Mouse (Mus musculus) induced T-regulatory cell, adult 2 months (primary cell): Measurements from ENCODE around the gene Vgll4.
A peak's percentile ranks its signal among the peaks of the same experiment; 100 is the strongest.

Experiments used
- DNase-seq: peaks from one replicate; pipeline ENCODE4 v3.0.0-alpha.2; 2012; ENCODE audit warnings: low read depth

Gene Vgll4

DNA sequence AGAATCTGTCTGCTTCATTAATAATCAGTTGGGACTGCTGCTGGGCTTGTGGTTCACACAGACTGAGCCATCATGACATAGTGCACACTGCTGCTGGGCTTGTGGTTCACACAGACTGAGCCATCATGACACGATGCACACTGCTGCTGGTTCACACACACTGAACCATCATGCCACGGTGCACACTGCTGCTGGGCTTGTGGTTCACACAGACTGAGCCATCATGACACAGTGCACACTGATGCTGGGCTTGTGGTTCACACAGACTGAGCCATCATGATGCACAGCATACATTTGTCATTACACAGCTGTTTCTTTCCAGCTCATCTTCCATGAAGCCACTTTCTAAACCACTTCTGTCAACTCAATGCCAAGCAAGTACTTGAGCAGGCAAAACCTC lies 30.1 kb downstream of the Vgll4 start:
- no peak for DNase-seq

DNA sequence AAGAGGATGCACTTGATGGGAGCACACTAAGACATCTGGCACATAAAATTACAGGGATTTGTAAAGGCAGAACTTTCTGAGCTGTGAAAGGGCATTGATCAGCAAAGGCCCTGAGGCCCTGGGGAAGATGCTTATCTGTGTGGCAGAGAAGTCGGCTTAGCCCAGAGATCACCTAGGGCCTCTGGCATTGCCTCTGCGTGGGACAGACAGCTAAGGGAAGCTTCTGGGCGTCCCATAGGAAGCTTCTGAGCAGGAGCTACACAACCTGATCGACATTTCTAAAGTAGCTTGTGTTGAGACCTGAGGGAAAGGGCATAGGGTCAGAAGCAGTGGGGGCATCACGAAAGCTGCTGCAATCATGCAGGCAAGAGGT lies 32.9 kb downstream of the Vgll4 start:
- no peak for DNase-seq

DNA sequence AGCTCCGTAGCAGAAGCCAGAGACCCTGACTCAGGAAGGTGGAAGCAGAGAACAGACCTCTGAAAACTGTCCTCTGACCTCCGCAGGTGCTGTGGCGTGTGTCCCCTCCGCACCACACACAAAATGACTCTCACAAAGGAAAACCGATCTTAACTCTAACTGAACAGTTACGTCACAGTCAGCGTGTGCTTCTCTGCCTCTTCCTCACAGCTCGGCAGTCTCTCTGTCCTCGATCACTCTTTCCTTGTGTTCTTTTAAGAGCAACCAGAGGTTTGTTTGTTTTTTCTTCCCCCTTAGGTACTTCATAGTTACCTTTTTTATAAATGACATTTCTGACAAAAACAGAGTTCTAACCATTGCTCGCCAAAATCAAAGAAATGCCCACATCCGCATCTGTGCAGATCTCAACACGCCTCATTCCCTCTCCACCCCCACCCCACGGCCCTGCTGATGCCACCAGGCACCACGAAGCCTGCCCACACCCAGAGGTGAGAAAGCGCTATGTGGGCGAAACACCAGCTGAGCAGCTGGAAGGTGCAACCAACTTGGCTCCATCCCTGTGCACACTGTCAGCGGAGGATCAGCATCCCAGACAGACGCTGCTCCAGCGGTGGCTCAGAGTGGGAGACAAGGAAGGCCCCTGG lies 33.4 kb downstream of the Vgll4 start:
- DNase-seq, result peak; percentile 82

DNA sequence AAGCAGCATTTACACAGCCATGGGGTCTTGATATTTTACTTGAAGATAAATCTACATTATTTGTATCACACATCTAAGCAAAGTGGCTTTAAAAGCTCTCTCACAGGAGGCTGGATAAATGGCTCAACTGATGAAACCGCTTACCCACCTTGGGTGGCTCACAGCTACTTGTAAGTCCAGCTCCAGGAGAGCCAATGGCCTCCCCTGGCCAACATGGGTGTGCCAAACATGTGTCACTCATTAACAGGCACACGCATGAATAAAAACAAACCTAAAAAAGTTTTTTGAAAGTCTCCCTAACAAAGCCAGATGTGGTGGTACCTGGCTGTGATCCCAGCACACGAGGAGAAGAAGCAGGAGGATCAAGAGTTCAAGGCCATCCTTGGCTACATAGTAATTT lies 34.4 kb downstream of the Vgll4 start:
- DNase-seq, result peak; percentile 14

DNA sequence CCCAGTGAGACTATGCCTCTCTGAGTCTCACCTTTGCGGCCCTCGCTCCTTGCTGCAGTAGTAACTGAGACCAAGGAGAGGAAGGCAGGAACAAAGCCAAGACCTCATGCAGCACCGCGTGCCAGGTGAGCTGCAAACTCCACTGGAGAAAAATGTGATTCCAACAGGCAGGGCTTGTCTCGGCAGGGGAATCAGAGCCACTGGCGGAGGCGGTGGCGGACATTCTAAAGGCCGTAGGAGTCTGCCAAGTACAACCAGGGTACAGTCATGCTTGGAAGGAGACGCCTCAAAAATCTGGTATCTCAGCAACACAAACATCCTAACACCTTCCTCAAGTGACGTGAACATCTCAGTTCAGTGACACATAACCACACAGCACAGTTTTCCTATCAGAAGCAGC lies 35.7 kb downstream of the Vgll4 start:
- peak; percentile 26 for DNase-seq

DNA sequence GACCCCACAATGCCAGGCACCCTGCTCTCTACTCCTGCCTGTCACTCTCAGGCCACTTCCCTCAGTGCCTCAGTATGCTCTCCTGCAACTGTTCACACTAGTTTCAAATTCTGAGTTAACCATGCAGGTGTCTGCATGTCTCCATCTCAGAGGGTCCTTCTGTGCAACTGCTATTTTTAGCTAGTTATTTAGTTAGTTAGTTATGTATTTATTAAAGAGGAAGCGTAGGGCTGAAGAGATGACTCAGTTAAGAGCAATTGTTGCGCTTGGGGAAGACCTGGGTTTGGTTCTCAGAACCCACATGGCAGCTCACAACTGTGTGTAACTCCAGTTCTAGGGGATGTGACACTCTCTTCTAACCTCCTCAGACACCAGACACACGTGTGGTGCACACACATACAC lies 36.8 kb downstream of the Vgll4 start:
- DNase-seq, result peak; percentile 12

DNA sequence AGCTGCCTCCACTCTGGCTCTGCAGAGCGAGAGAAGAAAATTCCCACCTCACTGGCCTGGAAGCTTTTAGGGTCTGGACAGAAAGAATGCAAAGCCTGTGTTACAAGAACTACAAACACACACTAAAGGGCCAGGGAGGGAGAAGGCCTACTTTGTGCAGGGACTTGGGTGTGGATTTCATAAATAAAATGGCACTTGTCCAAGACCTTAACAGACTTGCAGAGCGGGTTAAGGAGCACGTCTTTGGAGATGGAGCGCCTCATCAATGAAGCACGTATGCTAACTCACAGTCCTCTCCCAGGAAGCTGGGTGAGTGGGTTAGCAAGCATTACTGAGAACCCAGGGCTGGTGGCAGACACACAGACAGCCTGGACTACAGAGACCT lies 37.7 kb downstream of the Vgll4 start:
- peak; percentile 22 for DNase-seq

DNA sequence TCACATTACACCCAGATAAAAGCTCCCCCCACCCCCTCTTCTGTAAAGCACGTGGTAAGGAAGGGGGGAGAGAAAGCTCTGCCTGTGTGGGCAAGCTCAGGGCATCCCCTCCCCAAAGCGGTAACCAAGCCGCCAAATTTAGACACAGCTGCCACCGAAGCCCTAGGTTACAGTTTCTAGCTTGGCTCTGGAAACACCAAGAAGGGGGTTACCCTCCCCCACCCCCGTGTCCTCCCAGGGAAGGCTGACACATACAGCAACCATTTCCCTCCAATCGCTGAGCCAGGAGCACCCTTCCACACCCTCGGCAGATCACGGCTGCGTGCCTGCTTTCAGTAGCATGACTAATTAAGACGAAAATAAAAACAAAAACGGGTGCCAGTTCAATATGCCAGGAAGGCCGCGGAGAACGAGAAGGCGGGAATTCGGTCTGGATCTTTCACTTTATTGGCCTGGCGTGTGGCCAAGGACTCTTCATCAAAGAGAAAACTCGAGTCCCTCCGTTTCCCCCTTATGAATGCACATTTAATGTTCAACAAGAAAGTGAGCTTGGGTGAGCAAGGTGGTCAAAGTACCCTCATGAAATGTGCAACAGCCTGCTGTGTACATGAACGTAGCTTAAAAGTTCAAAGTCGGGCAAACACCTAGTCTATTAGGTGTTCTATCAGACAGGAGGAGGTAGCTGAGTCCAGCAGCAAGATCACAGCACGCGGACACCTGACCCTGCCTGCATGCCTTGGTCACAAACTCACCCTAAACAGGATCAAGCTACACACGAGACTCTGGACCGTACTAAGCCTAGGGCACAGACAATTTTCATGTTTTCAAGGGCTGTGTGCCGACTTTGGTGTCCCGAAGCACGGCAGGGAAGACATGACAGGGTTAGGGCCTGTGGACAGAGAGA lies 38.3 kb downstream of the Vgll4 start:
- DNase-seq, result peak; percentile 79

DNA sequence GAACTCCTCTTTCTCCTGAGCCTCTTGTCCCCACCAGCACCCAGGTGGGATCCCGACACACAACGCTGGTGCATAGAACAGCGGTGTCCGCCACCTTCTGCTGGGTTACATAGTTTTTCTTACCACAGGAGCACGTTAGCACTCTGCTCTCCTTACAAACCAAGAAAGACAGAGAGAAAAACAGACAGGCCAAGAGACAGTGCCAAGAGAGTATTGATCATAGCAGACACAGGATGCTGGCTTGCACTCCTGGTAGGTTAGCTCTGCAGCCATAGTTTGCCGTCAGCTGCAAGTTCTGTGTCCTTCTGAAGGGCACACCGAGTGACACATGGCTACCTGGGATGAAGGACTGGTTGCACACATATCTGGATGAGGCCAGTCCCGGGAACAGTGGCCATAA lies 39.1 kb downstream of the Vgll4 start:
- peak; percentile 32 for DNase-seq

DNA sequence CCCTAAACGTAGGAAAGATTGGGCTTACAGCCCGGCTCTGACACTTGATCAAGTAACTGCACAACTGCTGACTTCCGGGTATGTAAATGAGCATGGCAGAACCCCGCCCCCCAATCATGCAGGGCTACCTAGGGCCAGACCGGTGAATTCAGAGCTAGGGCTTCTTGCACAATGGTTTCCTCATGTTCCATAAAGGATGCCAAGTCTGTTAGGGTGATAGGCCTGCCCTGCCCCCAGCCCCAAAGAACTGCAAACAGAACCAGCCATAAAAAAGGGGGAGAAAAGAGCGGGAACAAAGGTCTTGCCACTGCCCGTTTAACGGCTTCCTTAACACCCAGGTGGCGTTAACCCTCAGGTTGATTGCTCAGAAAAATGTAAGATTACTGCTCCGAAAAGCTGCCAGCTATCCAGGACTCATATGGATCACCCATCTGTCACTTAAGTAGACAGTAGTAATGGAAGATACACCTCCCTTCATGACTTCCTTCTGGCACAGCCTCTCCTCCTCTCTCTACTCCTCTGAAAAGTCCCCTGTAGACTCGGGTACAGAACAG lies 39.7 kb downstream of the Vgll4 start:
- DNase-seq, result peak; percentile 86

DNA sequence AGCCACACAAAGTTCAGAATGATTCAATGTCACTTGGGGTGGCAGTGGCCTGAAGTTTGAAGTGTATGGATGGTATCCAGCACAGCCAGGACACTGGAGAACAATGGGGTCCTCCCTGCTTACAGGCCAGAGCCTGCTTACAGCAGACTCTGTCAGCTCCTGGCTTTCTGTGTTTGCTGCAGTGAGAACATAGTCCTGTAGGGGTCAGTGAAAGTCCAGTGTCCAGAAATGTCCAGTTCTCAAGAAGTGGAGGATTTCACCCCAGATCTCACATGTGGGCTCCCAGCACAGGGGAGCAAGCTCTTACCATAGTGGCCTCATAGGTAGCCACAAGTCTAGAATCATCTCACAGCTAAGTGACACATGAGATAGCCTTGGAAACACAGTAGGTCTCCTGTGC lies 40.4 kb downstream of the Vgll4 start:
- peak; percentile 72 for DNase-seq

DNA sequence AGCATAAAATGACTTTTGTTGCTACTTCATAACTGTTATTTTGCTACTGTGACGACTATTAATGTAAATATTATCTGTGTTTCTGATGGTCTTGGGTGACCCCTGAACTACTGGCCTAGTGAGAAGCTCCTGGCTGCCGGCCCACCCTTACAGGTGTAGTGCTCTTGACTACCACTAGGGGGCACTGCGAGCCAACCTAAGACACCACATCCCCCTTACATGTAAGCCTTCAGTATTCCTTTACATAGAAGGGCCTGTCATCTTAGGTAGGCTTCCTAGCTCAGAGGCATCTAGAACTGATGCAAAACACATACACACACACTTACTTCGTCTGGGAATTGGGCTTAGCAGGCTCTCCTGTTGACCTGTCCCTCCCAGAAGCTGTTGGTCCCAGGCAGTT lies 41.3 kb downstream of the Vgll4 start:
- DNase-seq, result peak; percentile 86

DNA sequence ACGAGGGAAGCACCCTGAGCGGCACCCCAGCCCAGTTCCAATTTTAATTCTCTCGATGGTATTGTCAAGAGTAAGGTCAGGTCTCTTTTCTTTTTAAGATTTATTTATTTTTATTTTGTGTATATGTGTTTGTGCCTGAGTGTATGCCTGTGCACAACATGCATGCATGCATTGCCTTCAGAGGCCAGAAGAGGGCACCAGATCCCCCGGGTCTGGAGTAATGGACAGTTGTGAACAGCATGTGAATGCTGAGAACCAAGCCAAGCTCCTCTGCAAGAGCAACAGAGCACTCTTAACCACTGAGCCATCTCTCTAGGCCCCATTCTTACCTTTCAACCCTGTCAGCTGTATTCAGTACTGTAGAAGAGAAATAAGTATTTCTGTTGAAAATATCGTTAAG lies 42.4 kb downstream of the Vgll4 start:
- peak; percentile 63 for DNase-seq

DNA sequence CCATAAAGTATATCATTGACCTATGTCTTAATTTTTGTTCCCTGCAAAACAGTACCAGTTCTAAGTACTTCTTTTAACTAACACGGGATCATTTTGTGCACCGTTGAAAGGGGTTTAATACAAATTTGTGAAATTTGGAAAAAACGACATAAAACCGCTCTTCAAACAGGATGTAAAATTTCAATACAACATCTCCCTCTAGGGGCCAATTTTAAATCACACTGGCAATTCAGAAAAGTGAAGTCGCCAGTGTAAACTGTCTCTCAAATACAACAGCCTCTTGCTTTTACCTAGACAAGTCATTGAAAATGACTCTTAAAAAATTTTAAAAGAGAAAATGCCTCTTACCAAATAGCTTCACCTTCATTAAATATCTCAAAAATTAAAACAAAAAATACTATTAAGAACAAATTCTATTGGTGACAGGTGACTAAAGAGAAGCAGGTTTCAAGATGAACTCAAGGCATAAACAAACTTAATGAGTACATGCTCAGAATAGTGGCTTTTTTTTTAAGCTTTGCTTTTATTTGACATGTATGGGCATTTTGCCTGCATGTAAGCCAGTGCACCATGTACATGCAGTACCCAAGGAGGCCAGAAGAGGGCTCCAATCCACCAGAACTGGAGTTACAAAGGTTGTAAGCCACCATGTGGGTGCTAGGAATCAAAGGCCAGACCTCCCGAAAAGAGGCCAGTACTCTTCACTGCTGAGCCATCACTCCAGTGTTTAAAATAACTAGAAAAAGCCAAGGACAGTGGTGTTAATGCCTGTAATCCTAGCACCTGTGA lies 43.2 kb downstream of the Vgll4 start:
- DNase-seq, result peak; percentile 89

DNA sequence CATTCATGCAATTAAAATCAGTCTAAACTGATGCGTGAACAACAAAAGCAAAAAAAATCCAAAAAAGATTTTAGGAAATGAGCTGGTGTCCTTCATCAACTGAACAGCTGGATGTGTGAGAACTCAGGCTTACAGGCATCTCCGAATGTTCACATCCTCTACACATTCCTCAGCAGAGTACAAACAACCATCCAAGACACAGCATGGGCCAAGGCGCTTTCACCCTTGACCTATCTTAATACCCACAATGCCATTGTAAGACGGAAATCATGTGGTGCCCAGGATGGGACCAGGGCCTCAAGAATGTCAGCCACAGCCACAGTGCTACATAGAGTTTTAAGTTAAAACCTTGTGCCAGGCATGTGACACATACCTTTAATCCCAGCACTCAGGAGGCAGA lies 44.6 kb downstream of the Vgll4 start:
- peak; percentile 4 for DNase-seq

DNA sequence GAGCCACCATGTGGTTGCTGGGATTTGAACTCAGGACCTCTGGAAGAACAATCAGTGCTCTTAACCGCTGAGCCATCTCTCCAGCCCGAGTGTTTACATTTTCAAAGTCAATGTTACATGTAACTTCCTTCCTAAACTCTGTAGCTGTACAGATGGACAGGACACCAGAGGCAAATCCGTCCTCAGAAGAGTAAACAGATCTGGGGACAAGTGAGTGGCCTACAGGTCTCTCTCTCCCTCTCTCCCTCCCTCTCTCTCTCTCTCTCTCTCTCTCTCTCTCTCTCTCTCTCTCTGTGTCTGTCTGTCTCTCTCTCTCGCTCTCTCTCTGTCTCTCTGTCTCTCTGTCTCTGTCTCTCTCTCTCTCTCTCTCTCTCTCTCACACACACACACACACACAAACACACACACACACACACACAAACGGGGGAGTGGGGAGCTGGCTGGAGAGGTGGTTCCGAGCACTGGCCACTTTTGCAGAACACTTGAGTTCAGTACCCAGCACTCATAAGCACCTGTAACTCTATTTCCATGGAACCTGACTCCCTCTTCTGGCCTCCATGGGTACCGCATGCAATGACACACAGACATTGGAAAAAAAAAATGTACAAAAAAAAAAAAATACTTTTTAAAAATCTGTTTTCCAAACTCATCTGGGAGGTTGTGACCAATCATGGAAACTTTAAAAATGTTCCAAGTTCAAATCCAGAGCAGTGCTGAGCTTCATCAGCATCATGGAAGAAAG lies 47.3 kb downstream of the Vgll4 start:
- peak; percentile 83 for DNase-seq

DNA sequence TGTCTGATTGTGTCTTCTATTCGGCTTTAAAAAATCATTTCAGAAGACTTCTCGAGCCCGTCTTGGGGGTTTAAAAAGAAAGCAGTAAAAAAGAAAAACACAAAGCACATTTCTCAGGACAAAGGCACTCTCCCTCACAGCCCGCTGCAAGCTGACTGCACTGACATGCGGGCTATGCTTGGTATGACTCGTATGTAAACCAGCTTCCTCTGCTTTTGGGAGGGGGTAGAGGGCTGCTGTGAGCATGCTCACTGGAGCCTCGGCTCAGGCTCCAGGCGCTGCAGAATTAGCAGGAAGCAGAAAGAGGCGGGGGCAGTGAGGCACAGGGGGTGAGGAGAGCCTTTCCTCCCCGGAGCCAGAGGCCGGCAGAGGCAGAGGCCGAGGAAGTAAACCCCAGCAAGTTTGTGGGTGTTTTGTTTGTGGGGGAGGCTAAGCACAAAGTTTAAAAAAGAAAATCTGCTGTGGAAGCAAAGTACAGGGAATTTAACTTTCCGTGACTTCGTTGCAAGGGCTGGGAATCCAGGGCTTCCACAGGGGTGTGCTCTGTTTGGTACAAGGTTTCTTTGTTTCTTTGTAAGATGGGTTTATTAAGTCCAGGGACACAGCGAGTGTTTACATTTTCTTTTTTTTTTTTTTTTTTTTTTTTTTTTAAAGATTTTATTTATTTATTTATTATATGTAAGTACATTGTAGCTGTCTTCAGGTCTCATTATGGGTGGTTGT lies 48.0 kb downstream of the Vgll4 start:
- DNase-seq, result peak; percentile 93

DNA sequence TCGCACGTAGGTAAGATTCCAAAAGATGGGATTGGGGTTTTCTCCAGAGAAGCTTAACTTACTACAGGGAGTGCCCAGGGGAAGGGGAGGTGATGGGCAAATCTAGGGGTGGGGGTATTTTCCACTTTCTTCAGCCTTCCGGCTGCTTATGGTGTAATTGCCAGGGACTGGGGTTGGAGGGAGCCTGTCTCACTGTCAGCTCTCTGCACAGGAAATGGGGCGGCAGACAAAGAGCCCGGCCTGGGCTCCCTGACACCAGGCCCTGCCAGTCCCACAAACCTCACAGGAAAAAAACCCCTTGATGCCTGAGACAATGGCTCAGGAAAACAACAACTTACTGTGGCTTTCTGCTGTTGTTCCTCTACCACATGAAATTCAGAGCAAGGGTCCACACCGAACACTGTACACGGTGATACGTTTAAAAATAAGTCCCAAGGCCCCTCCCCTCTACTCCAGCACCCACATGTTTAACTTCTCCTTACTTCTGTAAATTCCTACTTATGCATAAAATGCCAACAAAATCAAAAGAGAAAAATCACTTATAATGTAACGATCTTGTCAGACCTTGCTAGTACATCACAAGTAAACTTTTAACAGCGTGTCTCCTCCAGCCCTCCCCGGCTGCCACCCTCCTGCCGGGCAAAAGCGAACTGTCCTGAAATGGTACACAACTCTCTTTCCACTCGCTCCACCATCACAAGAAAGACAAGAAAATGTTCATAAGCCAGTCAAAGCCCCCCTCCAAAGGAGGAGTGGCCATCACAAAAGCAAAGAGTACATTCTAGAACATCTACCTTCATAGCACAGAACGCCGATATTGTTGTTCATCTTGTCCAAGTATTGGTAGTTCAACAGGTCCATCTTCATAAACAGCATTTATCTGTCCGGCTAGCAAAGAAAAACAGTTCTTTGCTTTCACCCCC lies 49.0 kb downstream of the Vgll4 start:
- DNase-seq, result peak; percentile 90

DNA sequence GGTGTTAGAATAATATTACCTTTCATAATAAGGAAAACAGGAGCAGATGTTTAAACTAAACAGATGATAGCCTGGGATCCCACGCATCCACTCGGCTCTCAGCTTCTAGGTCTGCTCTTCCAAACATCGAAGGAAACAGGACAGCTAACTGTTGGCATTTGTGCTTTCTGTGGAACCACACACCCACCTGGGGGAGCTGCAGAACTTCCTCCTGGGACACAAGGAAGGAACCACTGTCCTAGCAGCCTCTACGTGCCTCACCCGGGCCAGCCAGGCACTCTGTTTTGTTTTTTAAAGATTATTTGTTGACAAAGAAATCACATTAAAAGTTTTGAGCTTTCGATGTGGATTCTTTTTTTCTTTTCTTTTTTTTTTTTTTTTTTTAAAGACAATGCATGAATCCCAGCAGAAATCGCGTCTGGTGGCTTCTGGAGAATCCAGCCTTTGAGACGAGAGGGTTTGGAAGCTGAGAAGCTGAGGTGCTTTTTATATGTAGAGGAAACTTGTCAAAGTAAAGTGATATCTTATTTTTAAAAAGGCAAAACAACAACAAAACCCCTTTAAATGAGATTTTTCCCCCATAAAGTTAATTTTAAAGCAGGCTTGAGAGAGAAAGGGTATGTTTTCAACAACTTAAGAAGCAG lies 50.0 kb downstream of the Vgll4 start:
- no peak for DNase-seq

DNA sequence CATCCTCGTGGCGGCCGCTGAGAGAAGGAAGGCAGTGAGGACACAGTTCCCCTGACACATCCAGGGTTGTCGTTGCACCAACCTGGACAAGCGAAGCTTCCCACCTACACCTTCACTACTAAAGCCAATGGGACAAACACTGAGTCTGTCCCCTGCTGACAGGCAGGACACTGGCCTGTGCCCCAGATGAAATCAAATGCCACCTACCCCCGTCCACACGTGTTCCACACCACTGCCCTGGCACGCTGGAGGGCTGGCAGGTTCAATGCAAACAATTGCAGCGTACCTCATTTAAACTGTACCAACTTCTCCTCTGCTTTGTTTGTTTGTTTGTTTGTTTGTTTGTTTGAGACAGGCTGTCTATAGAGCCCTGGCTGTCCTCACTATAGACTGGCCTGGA lies 50.8 kb downstream of the Vgll4 start:
- DNase-seq, result no peak
